Mouse (Mus musculus) ovary, postnatal 10 days (tissue): ENCODE measurements around the gene Fam196b.

Experiments used
- DNase-seq: peaks from one replicate; pipeline ENCODE4 v3.0.0; 2022; ENCODE audit warnings: low spot score

The Fam196b gene

GRCm38 (mm10) chr11:34314534-34315379, at the start of gene Fam196b:
TSS of gene Fam196b (plus strand) at chr11:34314822.
- DNase-seq = no peak

GRCm38 (mm10) chr11:34272016-34272415, 42.6 kb upstream of the Fam196b start:
- DNase-seq = no peak

- no peak for DNase-seq
These were observed 38.7 kb upstream of the Fam196b start for GRCm38 (mm10) chr11:34275941-34276340.

GRCm38 (mm10) chr11:34276363-34277046, 38.1 kb upstream of the Fam196b start:
- no peak for DNase-seq

GRCm38 (mm10) chr11:34277047-34277445, 37.6 kb upstream of the Fam196b start:
- DNase-seq = no peak

- DNase-seq = no peak
These were observed 30.4 kb upstream of the Fam196b start for GRCm38 (mm10) chr11:34284124-34284808.

GRCm38 (mm10) chr11:34290265-34290664, 24.4 kb upstream of the Fam196b start:
- no peak for DNase-seq

- DNase-seq = no peak
These were observed 23.9 kb upstream of the Fam196b start for GRCm38 (mm10) chr11:34290708-34291107.

- no peak for DNase-seq
These were observed 23.3 kb upstream of the Fam196b start for GRCm38 (mm10) chr11:34291304-34291703.

- no peak for DNase-seq
These were observed 16.8 kb upstream of the Fam196b start for GRCm38 (mm10) chr11:34297698-34298378.

- no peak for DNase-seq
These were observed 15.1 kb upstream of the Fam196b start for GRCm38 (mm10) chr11:34299550-34299949.

GRCm38 (mm10) chr11:34300064-34300463, 14.6 kb upstream of the Fam196b start:
- no peak for DNase-seq

GRCm38 (mm10) chr11:34306231-34306630, 8.4 kb upstream of the Fam196b start:
- DNase-seq = no peak

- DNase-seq = no peak
These were observed 5.9 kb upstream of the Fam196b start for GRCm38 (mm10) chr11:34308731-34309130.

GRCm38 (mm10) chr11:34309360-34309759, 5.3 kb upstream of the Fam196b start:
- DNase-seq = no peak

GRCm38 (mm10) chr11:34311717-34312116, 2.9 kb upstream of the Fam196b start:
- no peak for DNase-seq

- no peak for DNase-seq
These were observed 2.4 kb upstream of the Fam196b start for GRCm38 (mm10) chr11:34312208-34312607.

- no peak for DNase-seq
These were observed 761 bp downstream of the Fam196b start for GRCm38 (mm10) chr11:34315383-34315782.

GRCm38 (mm10) chr11:34316176-34316575, 1.6 kb downstream of the Fam196b start:
- no peak for DNase-seq

- no peak for DNase-seq
These were observed 2.4 kb downstream of the Fam196b start for GRCm38 (mm10) chr11:34317001-34317400.

- no peak for DNase-seq
These were observed 4.7 kb downstream of the Fam196b start for GRCm38 (mm10) chr11:34319282-34319681.

- DNase-seq = no peak
These were observed 9.0 kb downstream of the Fam196b start for GRCm38 (mm10) chr11:34323664-34324063.
